Mouse (Mus musculus) stomach, postnatal 0 days (tissue): ENCODE results near the gene Wdr45.

Experiments used
- CTCF ChIP-seq: IDR thresholded peaks from 2 replicates; pipeline ENCODE4 v1.5.1; 2016; ENCODE audit warnings: antibody characterized with exemption, low read depth, mild to moderate bottlenecking, moderate library complexity
- EP300 ChIP-seq: optimal IDR thresholded peaks from 2 replicates; pipeline ENCODE3; 2016; ENCODE audit warnings: antibody characterized with exemption

DNA sequence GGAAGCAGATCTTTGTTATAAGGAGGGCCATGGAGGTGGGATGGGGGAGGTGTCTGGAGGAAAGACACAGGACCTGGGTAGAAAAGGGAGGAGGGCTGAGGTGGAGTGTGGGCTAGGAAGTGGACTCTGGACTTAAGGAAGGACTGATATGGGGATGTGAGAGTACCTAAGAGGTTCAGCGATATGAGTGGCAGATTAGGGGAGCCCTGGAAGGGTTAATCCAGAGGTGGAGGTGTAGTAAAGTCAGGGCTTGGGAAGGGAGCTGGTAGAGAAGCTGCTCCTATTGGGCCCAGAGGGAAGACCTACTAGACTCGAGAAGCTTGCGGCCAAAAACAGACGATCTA is 14.8 kb downstream of the Wdr45 start:
- TF ChIP-seq CTCF (no peak), EP300 (no peak)
